Mouse (Mus musculus): ENCODE data around the gene Cdhr5.

Cdhr5 gene

GRCm38 (mm10) chr7:141276546-141276945 is at the start of gene Cdhr5:
Cdhr5 (minus strand) TSS chr7:141276786.
- peak in 1 of 2 experiments; percentile 33 for DNase-seq (ENCODE audit: low spot score in 2 of 2)

- no peak for DNase-seq (ENCODE audit: low spot score in 2 of 2)
Observed at GRCm38 (mm10) chr7:141324686-141325085, 48.1 kb upstream of the Cdhr5 start.

- DNase-seq (ENCODE audit: low spot score in 2 of 2), result no peak
Observed at GRCm38 (mm10) chr7:141319446-141319845, 42.9 kb upstream of the Cdhr5 start.

- no peak for DNase-seq (ENCODE audit: low spot score in 2 of 2)
Observed at GRCm38 (mm10) chr7:141317619-141318132, 41.1 kb upstream of the Cdhr5 start.

GRCm38 (mm10) chr7:141315974-141316373 is 39.4 kb upstream of the Cdhr5 start:
- DNase-seq (ENCODE audit: low spot score in 2 of 2), result peak in 1 of 2 experiments; percentile 71

- DNase-seq (ENCODE audit: low spot score in 2 of 2), result no peak
Observed at GRCm38 (mm10) chr7:141315076-141315475, 38.5 kb upstream of the Cdhr5 start.

GRCm38 (mm10) chr7:141314416-141314815 is 37.8 kb upstream of the Cdhr5 start:
- DNase-seq (ENCODE audit: low spot score in 2 of 2), result no peak

- no peak for DNase-seq (ENCODE audit: low spot score in 2 of 2)
Observed at GRCm38 (mm10) chr7:141304537-141304936, 28.0 kb upstream of the Cdhr5 start.

- DNase-seq (ENCODE audit: low spot score in 2 of 2), result no peak
Observed at GRCm38 (mm10) chr7:141302702-141303268, 26.2 kb upstream of the Cdhr5 start.

- no peak for DNase-seq (ENCODE audit: low spot score in 2 of 2)
Observed at GRCm38 (mm10) chr7:141301386-141301785, 24.8 kb upstream of the Cdhr5 start.

- DNase-seq (ENCODE audit: low spot score in 2 of 2), result no peak
Observed at GRCm38 (mm10) chr7:141299175-141299574, 22.6 kb upstream of the Cdhr5 start.

GRCm38 (mm10) chr7:141297926-141298650 is 21.5 kb upstream of the Cdhr5 start:
- DNase-seq (ENCODE audit: low spot score in 2 of 2), result no peak

- DNase-seq (ENCODE audit: low spot score in 2 of 2), result no peak
Observed at GRCm38 (mm10) chr7:141294479-141294878, 17.9 kb upstream of the Cdhr5 start.

- no peak for DNase-seq (ENCODE audit: low spot score in 2 of 2)
Observed at GRCm38 (mm10) chr7:141293852-141294471, 17.4 kb upstream of the Cdhr5 start.

GRCm38 (mm10) chr7:141292583-141293388 is 16.2 kb upstream of the Cdhr5 start:
- no peak for DNase-seq (ENCODE audit: low spot score in 2 of 2)

- DNase-seq (ENCODE audit: low spot score in 2 of 2), result no peak
Observed at GRCm38 (mm10) chr7:141291921-141292582, 15.5 kb upstream of the Cdhr5 start, which contains the start of gene Drd4. Drd4 (plus strand) TSS chr7:141292006.

- DNase-seq (ENCODE audit: low spot score in 2 of 2), result no peak
Observed at GRCm38 (mm10) chr7:141288042-141288441, 11.5 kb upstream of the Cdhr5 start.

- DNase-seq (ENCODE audit: low spot score in 2 of 2), result peak in 1 of 2 experiments; percentile 10
Observed at GRCm38 (mm10) chr7:141282756-141283155, 6.2 kb upstream of the Cdhr5 start.

- no peak for DNase-seq (ENCODE audit: low spot score in 2 of 2)
Observed at GRCm38 (mm10) chr7:141281442-141281841, 4.9 kb upstream of the Cdhr5 start.

- peak in 1 of 2 experiments; percentile 28 for DNase-seq (ENCODE audit: low spot score in 2 of 2)
Observed at GRCm38 (mm10) chr7:141278766-141279590, 2.4 kb upstream of the Cdhr5 start, which contains the start of gene Sct. Sct (minus strand) TSS chr7:141279133.

All from spleen, postnatal 10 days (tissue).